Mouse (Mus musculus) cerebellum, postnatal 10 days (tissue): ENCODE measurements around the gene Tbc1d5.

Experiments
- DNase-seq, 2 experiments: peaks; one replicate each; pipeline ENCODE4 v3.0.0; 2021; ENCODE audit warnings: mixed read lengths in 2 of 2

The Tbc1d5 gene

GRCm38 (mm10) chr17:51179195-51179953 lies at the start of gene Tbc1d5:
TSS of gene Tbc1d5 (minus strand) at chr17:51179352.
- DNase-seq = peak; percentile 98

DNA sequence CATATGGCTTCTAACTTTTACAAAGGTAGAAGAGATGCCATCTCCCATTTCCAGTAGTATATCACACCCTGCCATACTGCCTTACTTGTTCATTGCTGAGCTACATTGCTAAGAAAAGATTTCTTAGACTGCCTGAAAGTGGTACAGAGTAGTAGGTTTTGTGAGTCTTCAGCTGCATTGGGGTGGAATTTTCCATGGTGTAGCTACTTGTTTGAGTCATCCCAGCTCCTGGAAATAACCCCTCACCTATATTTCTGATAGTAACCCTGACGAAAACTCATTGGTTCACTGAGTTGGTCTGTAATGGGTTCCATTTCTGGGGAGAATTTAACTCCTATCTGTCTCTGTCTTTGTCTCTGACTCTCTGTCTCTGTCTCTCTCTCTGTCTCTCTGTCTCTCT lies 46.9 kb upstream of the Tbc1d5 start:
- DNase-seq = no peak

GRCm38 (mm10) chr17:51223152-51223551 lies 44.0 kb upstream of the Tbc1d5 start:
- DNase-seq = no peak

GRCm38 (mm10) chr17:51221075-51221474 lies 41.9 kb upstream of the Tbc1d5 start:
- no peak for DNase-seq

DNA sequence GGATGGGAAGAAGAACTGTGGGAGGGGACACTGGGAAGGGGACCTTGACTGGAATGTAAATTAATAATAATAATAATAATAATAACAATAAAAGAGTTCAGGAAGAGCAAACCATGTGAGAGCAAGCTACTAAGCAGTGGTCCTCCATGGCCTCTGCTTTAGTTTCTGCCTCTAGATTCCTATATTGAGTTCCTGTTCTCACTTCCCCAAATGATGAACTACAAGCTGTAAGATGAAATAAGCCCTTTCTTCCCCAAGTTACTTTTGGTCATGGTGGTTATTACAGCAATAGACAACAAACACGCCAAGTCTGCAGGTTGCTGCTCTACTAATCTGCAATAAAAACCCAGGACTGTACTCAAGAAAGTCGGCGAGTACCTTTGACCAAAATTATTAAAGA lies 40.7 kb upstream of the Tbc1d5 start:
- DNase-seq = no peak

DNA sequence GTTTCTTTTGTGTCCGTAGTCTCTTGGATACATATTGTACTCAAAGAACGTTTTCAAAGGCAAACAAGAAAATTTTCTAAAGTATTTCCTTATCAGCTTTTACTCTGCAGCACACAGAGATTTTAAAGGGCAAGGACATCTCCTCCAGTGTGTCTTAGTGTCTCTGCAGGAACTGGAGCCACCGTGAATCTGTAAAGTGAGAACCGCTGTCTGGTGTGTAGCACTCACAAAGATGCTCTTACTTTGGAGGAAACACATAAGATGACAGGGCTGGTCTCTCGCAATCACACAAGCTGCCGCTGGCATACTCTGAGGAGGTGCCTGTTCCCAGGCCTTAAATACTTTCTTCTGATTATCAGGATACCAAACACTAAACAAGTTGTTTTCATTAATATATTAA lies 37.3 kb upstream of the Tbc1d5 start:
- no peak for DNase-seq

GRCm38 (mm10) chr17:51209565-51209964 lies 30.4 kb upstream of the Tbc1d5 start:
- no peak for DNase-seq

GRCm38 (mm10) chr17:51204643-51205042 lies 25.5 kb upstream of the Tbc1d5 start:
- DNase-seq = no peak

DNA sequence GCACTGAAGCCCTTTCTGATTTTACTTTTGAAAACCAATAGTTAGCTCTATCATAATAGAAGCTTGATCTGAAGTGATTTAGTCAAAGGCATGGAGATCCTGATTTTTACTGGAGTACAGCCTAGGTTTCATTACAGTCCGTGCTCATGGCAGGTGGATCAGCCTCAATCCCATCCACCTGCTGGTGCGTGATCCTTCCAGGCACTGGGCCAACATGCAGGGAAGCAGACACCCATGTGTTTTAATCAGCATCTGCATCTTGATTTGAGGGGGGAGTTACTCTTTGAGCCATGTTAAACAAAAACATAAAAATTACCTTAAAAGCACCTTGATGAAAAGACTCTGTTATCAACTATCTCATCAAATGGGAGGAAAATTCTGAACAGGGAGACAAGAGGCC lies 16.4 kb upstream of the Tbc1d5 start:
- DNase-seq = peak; percentile 54 to 66

- DNase-seq = no peak
Observed at GRCm38 (mm10) chr17:51194787-51195186, 15.6 kb upstream of the Tbc1d5 start.

GRCm38 (mm10) chr17:51191381-51191780 lies 12.2 kb upstream of the Tbc1d5 start:
- no peak for DNase-seq

DNA sequence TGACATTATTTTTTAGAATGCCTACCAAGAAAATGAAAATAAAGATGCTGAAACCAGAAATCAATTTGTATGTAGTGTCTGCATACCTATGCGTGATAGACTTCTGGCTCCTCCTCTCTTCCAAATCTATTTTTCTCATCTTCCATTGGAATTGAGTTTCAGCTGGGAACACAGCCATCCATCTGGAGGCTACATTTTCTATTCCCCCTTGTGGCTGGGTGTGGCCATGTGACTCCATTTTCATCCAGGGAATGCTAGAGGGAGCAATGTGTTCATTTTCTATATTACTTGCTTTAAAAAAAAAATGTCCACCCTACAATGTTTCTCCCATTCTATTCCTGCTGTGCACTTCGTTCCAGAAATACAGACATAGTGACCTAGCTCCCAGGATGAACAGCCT lies 3.6 kb upstream of the Tbc1d5 start:
- peak; percentile 34 to 45 for DNase-seq

DNA sequence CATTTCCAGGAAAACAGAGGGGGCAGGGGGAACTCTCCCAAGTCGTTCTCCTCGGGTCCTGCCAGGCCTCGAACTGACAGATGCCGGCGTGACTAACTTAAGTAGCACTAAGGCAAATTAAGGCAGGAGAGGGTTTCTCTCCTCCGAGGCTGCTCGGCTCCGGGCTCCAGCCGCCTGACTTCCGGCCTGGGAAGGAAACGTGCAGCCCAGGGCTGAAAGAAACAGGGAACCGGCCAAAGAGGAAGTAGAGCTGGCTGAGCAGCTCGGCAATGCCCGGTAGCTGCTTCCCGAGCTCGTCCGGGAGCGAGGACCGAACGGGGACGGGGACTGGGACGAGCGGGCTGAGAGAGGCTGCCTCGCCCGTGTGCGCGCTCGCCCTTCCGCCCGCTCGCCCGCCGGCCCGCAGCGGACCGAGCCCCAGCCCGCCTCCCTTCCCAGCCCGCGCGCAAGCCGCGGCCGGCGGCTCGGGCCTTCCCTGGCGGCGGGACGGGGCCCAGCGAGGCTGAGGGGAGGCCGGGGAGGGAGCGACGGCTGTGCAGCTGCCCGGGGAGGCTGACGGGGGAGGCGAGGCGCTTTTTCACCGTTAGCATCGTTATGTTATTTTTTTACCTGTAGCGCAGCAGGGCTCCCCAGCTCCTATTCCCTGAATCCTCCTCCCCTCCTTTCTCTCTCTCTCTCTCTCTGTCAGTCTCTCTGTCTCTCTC lies 509 bp downstream of the Tbc1d5 start:
- DNase-seq = peak; percentile 84 to 87

DNA sequence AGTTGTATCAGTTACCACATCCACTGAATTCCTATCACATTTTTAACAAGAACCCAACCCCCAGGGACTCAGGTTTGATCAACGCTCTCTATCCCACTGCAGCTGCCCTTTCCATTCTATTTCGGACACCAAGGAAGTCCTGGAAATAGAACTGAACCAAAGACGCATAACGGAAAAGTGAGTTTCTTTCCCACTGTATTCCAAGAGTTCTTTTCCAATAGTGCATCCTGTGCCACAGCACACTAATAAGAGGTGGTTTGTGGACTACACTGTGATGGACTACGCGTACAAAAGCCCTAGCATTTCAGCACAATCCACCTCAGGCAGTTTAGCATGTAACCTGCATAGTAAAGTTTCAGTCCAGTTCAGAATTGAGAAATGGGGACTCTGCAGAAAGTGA lies 1.2 kb downstream of the Tbc1d5 start:
- DNase-seq = no peak

DNA sequence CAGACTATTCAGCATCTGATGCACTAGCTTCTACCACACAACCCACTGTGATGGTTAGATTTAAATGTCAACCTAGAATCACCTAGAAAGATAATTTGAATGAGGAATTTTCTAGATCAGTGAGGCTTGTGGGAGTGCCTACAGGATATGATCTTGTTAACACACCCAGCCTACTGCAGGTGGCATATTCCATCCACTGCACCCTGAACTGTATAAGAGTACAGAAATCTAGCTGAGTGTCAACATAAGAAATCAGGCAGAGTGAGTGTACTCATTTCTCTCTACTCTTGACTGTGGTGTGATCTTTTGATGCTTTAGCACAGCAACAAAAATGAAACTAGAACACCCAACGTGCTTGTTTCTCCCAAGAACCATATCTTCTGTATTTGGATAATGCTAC lies 6.8 kb downstream of the Tbc1d5 start:
- no peak for DNase-seq

GRCm38 (mm10) chr17:51171504-51171903 lies 7.6 kb downstream of the Tbc1d5 start:
- DNase-seq = no peak

GRCm38 (mm10) chr17:51169911-51170310 lies 9.2 kb downstream of the Tbc1d5 start:
- DNase-seq = no peak

DNA sequence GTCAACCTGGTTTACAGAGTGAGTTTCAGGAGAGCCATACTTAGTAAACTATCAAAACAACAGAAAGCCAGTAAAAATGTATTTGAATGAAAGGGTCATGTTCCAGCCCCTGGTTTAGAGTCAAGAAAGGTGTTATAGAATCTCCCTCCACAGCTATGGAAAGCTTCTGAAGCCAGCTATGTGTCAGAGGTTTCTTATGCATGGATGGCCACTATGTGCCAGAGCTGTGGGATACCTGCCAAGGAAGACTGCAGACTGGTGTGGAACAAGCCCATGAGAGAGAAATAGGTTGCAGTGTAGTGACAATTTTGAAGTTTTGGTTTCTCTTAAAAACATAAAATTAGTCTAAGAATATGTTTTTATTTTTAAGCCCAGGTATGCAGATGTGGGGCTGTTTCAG lies 16.8 kb downstream of the Tbc1d5 start:
- peak; percentile 37 to 48 for DNase-seq

DNA sequence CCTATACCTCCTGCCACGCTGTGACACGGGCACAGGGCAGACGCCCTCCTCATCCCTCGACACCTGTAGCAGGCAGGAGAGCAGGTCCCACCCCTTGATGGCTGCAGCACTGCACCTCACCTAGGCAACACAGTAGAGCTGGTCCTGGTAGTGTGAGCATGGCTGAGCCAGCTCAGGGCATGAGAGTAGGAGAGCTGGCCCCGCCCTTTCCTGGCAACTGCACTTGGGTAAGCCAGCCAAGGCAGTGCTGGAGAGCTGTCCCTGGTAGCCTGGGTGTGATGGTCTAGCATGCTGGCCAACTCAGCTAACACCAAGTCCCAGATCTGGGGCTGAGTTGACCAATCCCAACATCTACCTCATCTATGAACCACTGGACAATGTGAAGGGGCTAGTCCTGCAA lies 19.9 kb downstream of the Tbc1d5 start:
- peak; percentile 47 to 65 for DNase-seq

GRCm38 (mm10) chr17:51150999-51151398 lies 28.2 kb downstream of the Tbc1d5 start:
- DNase-seq = no peak

DNA sequence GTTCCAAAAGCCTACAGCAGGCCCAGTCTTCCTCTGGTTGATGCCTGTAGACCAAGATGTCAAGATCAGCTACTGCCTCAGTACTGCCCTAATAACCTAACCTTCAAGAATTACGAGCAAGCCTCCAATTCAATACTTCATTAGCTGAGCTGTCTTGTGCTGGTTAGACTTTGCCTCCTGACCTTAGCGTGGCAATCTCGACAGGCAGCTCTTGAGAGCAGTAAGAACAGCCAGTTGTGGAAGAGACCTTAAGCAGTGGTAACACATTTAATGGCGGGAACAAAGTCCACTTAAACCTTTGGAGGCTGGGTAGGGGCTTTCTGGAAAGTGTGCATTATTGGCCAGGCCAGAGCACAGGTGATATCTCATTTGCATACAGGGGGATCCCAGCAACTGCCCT lies 34.2 kb downstream of the Tbc1d5 start:
- DNase-seq = no peak

DNA sequence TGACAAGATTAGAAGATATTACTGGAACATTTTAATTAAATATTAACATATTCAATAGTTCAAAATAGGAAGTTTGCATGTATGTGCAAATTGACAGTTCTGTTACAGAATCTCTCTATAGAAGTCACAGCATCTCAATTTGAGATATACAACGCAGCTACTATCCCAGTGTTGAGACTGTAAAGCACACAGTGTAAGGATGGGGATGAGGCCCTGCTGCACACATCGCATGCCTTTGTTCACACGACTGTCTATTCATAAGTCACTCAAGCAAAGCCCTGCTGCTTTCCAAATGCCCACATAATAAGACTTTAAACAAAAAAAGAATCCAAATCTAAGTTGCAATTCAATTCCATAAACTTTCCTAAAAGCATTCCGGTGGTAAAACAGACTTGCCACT lies 37.1 kb downstream of the Tbc1d5 start:
- no peak for DNase-seq

DNA sequence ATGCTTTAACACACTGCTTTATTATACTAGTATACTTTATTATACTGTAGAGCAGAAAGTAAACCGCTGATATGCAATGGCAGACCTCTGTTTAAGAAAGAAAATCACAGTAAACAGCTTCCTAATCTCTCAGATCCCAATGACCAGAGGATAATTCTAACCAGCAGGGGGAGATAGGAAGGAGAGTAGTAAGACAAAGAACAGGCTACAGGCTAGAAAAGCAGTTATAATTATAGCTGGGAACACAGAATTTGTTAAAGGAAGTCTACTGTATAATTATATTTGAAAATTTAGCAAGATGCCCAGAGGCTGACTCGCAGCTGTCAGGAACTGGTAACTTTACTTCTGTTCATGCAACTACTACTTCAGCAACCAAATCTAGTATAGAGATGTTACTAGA lies 68.0 kb downstream of the Tbc1d5 start:
- peak; percentile 38 to 74 for DNase-seq

DNA sequence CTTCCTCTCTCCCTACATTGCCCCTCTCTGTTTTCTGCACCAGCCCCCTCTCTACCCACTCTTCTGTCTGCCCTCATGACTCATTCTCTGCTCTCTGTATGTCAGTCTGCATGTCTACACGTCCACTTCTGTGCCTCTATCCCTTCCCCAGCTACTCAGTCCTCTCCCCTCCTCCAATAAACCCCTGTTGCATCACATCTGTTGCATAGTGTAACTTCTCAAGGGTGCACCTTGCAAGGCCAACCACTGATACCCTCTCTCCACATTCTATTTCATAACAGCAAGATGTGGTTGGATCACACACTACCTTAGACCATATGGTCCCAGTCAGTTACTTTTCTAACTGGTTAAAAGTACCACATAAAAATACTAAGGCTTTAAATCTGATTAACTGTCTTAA lies 74.9 kb downstream of the Tbc1d5 start:
- DNase-seq = no peak

DNA sequence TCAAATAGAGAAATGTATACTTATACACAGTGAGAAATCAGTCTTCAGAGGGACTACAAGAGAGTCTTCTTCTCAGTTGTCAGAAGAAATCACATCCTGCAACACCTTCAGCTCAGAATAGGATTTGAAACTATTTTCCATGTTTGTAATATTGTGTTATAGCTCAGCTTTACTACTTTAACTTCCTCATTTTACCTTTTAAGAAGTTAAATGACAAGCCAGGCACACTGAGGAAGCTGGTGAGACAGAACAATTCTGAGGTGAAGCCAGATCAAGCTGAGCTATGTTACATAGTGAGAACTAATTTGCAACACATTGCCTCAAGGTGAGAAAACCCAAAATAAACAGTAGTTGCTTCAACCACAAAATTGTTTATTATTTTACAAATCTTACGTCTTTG lies 135.3 kb downstream of the Tbc1d5 start:
- DNase-seq = no peak
